Mouse (Mus musculus) liver, postnatal 0 days (tissue): ENCODE results near the gene Ugt2b38. TPM values are rescaled to one million over a fixed set of nuclear protein-coding genes. Genes with fewer than 3 reads are reported as not detected.
"Not testable (repeated sequence)": the region's sequence is repeated elsewhere in the genome, so short reads cannot be mapped to it uniquely, and the experiment has no call there.

Source experiments
- ATAC-seq: fragments of 200-750 bp; cut with Nextera tagmentation; 2 replicates; pipeline ENCODE4 v1.8.0; 2017; ENCODE audit warnings: mild to moderate bottlenecking, moderate library complexity
- DNase-seq: peaks from one replicate; pipeline ENCODE4 v3.0.0-alpha.2; 2016
- H3K27ac ChIP-seq: fragments of 300-500 bp; sonication (generic); 2 replicates; pipeline ENCODE4 v1.5.1; 2014; ENCODE audit warnings: antibody characterized with exemption, moderate library complexity, mild to moderate bottlenecking, low read depth
- H3K27me3 ChIP-seq: fragments of 300-500 bp; sonication (generic); 2 replicates; pipeline ENCODE4 v1.6.1; 2014; ENCODE audit warnings: low read length, control low read depth, mixed read lengths; ENCODE audit not compliant: insufficient read depth
- H3K36me3 ChIP-seq: fragments of 300-500 bp; sonication (generic); replicated peaks from 2 replicates; pipeline ENCODE4 v1.6.1; 2014; ENCODE audit warnings: mild to moderate bottlenecking, control low read depth, low read length, moderate library complexity, mixed read lengths; ENCODE audit not compliant: insufficient read depth
- H3K4me1 ChIP-seq: fragments of 300-500 bp; sonication (generic); 2 replicates; pipeline ENCODE4 v1.6.1; 2014; ENCODE audit warnings: antibody characterized with exemption, mild to moderate bottlenecking, control low read depth; ENCODE audit not compliant: insufficient read depth
- H3K4me2 ChIP-seq: fragments of 300-500 bp; sonication (generic); 2 replicates; pipeline ENCODE4 v1.6.1; 2014; ENCODE audit warnings: low read depth, mild to moderate bottlenecking, low read length, moderate library complexity, mixed read lengths
- H3K4me3 ChIP-seq: fragments of 300-500 bp; sonication (generic); 2 replicates; pipeline ENCODE4 v1.5.1; 2014; ENCODE audit warnings: low read depth, low read length
- H3K9ac ChIP-seq: fragments of 300-500 bp; sonication (generic); replicated peaks from 2 replicates; pipeline ENCODE4 v1.6.1; 2014; ENCODE audit warnings: mild to moderate bottlenecking, moderate library complexity
- H3K9me3 ChIP-seq: fragments of 300-500 bp; sonication (generic); 2 replicates; pipeline ENCODE4 v1.6.1; 2016; ENCODE audit warnings: mild to moderate bottlenecking, control low read depth, low read length, mixed read lengths
- CTCF ChIP-seq: sonication (generic); IDR thresholded peaks from 2 replicates; pipeline ENCODE4 v1.5.1; 2016; ENCODE audit warnings: antibody characterized with exemption, low read depth
- EP300 ChIP-seq: IDR thresholded peaks from 2 replicates; pipeline ENCODE4 v1.6.1; 2016; ENCODE audit warnings: antibody characterized with exemption, low read depth, mild to moderate bottlenecking
- WGBS: fragments of 180-500 bp; shearing (Covaris S2); extraction: QIAGEN DNeasy Blood & Tissue Kit; methylation state at CpG from one replicate; pipeline ENCODE4 v1.1.7; 2014; ENCODE audit not compliant: insufficient replicate concordance; 5-methylcytosine and 5-hydroxymethylcytosine counted together
- polyA plus RNA-seq: library from polyadenylated mRNA; unstranded; fragments of >200 nt; fragmentation: Nextera tagmentation; extraction: Ambion mirVana; gene quantifications from 2 replicates; pipeline ENCODE4 v1.2.1, GENCODE M21; 2015

The Ugt2b38 gene
- polyA plus RNA-seq: not detected in 2 replicates

- H3K9me3 ChIP-seq, DNase-seq, H3K27ac ChIP-seq, H3K4me2 ChIP-seq, ATAC-seq, H3K36me3 ChIP-seq, H3K9ac ChIP-seq, H3K27me3 ChIP-seq, H3K4me1 ChIP-seq, H3K4me3 ChIP-seq: not testable (repeated sequence)
- WGBS: 82% methylated on average over 1 of the region's 2 CpGs
These were observed at the start of gene Ugt2b38 for GRCm38 (mm10) chr5:87424041-87424440. Gene Ugt2b38, minus strand, starts transcription at chr5:87424203.

- no peaks in the 10 kb centered on the region for H3K36me3 ChIP-seq
- 60% methylated on average over 1 of the region's 1 CpGs for WGBS
- H3K27me3 ChIP-seq: no peaks in the 10 kb centered on the region
- no peaks in the 10 kb centered on the region for H3K4me1 ChIP-seq
- TF ChIP-seq EP300 (no peak), CTCF (no peak)
- H3K4me2 ChIP-seq: no peak overlapping the region
- DNase-seq (no peak), ATAC-seq (no peak)
- H3K9ac ChIP-seq: no peak overlapping the region
- no peak overlapping the region for H3K4me3 ChIP-seq
- no peaks in the 10 kb centered on the region for H3K9me3 ChIP-seq
- no peak overlapping the region for H3K27ac ChIP-seq
These were observed 34.8 kb upstream of the Ugt2b38 start for GRCm38 (mm10) chr5:87458810-87459209.

- ATAC-seq: no peak
These were observed 33.7 kb upstream of the Ugt2b38 start for GRCm38 (mm10) chr5:87457701-87458100.

GRCm38 (mm10) chr5:87456216-87456850, 32.3 kb upstream of the Ugt2b38 start:
- no peak overlapping the region for H3K4me3 ChIP-seq
- 75% methylated on average over 3 of the region's 3 CpGs for WGBS
- TF ChIP-seq EP300: no peak
- no peak for TF ChIP-seq CTCF
- no peak overlapping the region for H3K27ac ChIP-seq
- no peaks in the 10 kb centered on the region for H3K4me1 ChIP-seq
- no peak for ATAC-seq
- no peaks in the 10 kb centered on the region for H3K27me3 ChIP-seq
- no peak overlapping the region for H3K4me2 ChIP-seq
- H3K9me3 ChIP-seq: no peaks in the 10 kb centered on the region
- DNase-seq: no peak
- no peak overlapping the region for H3K9ac ChIP-seq
- no peaks in the 10 kb centered on the region for H3K36me3 ChIP-seq

More at GRCm38 (mm10) chr5:87457701-87458100, 33.7 kb upstream of the Ugt2b38 start:
- H3K27me3 ChIP-seq: no peaks in the 10 kb centered on the region
- no peak for DNase-seq
- no peak overlapping the region for H3K27ac ChIP-seq
- no peak overlapping the region for H3K4me2 ChIP-seq
- no peaks in the 10 kb centered on the region for H3K36me3 ChIP-seq
- H3K9ac ChIP-seq: no peak overlapping the region
- TF ChIP-seq EP300: no peak
- no peak for TF ChIP-seq CTCF
- no peaks in the 10 kb centered on the region for H3K4me1 ChIP-seq
- no peak overlapping the region for H3K4me3 ChIP-seq
- no peaks in the 10 kb centered on the region for H3K9me3 ChIP-seq

- Histone ChIP-seq H3K4me3 (no peak overlapping the region), H3K27ac (no peak overlapping the region), H3K4me2 (no peak overlapping the region), H3K9me3 (no peaks in the 10 kb centered on the region), H3K9ac (no peak overlapping the region), H3K36me3 (no peaks in the 10 kb centered on the region), H3K27me3 (no peaks in the 10 kb centered on the region), H3K4me1 (no peaks in the 10 kb centered on the region)
- DNase-seq (no peak), ATAC-seq (no peak)
- TF ChIP-seq EP300 (no peak), CTCF (no peak)
These were observed 31.5 kb upstream of the Ugt2b38 start for GRCm38 (mm10) chr5:87455519-87455918.

GRCm38 (mm10) chr5:87452514-87452913, 28.5 kb upstream of the Ugt2b38 start:
- not testable (repeated sequence) for H3K4me1 ChIP-seq, H3K27me3 ChIP-seq, H3K27ac ChIP-seq, H3K9ac ChIP-seq, H3K4me2 ChIP-seq, H3K36me3 ChIP-seq, DNase-seq, H3K9me3 ChIP-seq, ATAC-seq, H3K4me3 ChIP-seq
- WGBS: 73% methylated on average over 4 of the region's 5 CpGs

GRCm38 (mm10) chr5:87436264-87436663, 12.3 kb upstream of the Ugt2b38 start:
- H3K36me3 ChIP-seq: no peaks in the 10 kb centered on the region
- no peaks in the 10 kb centered on the region for H3K9me3 ChIP-seq
- DNase-seq (peak; percentile 12), ATAC-seq (peak; percentile 73)
- no peak overlapping the region for H3K4me2 ChIP-seq
- TF ChIP-seq CTCF (peak; percentile 69), EP300 (no peak)
- H3K4me1 ChIP-seq: no peaks in the 10 kb centered on the region
- no peaks in the 10 kb centered on the region for H3K27me3 ChIP-seq
- no peak overlapping the region for H3K27ac ChIP-seq
- H3K4me3 ChIP-seq: no peak overlapping the region
- H3K9ac ChIP-seq: no peak overlapping the region
- 37% methylated on average over 3 of the region's 3 CpGs for WGBS
